Mouse (Mus musculus): Measurements from ENCODE around the gene Aurka. TPM values are rescaled to one million over a fixed set of nuclear protein-coding genes. Genes with fewer than 3 reads are reported as not detected.

Gene Aurka
- polyA plus RNA-seq (2012; rRNA removed), result 32.2 and 41.6 TPM in 2 replicates

DNA sequence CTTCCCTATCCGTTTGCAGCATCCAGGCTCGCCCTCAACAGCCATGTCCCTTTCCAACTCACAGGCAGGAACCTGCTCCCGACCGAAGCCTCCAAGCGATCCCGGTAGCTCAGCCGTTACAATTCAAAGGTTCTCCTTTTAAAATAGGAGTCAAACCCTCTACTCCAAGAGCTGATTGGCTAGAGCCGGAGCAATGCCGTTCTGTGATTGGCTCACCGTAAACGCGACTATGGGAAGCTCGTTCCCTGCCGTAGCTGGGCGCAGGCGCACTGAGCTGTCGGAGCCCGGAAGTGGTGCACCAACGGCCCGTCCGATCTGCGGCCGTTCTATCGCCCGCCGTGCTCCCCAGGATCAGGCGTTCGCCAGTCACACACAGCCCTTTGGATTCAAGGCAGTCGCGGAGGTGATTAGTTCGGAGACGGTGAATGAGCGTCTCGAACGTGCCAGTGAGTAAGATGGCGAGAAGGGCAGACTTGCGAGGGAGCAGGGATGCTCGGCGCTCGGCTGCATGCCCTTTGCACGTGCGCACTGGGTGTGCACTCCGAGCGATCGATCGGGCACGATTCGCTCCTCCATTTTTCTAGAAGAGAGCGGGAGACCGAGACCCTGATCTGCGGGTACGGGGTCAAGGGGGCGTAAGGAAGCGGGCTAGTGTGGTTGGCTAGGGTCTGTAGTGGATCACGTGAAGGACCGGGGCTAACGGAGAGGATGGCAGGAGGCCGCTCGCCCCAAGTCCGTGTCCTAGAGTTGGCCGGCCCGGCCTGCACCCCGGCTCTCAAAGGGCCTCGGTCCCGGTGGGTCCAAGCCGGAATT is at the start of gene Aurka, which contains the start of gene Cstf1:
Gene Aurka, minus strand, starts transcription at position 125 of the 813 bp plus-strand sequence.
Gene Cstf1, plus strand, starts transcription at position 271 of the 813 bp plus-strand sequence.

DNA sequence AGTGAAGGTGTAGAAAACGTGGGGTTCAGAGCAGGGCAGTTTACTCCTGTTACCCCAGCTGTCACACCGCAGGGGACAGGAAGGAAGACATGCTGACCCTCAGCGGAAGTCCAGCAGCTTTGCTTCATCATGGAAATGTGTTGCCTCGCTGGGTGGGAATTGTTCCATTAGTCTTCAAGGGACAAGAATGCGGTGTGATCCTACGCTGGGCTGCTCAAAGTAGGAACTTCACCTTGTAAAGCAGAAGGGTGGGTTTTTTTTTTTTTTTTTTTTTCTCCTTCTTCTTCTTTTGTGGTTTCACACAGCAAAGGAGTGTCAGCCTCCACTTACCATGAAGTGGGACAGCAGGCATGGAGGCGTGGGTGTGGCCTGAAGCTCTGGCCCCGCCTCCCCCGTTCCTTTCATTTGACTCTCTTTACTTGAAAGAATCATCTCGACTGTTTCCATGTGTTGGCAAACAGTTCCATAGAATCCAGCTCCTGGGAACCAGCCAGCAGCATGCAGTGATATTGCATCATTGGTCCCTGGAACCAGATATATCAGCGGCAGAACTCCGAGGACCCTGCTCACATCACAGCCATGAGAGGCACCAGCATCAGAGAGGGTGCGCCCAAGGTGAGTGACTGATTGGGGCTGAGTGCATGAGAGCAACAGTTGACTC is 23.2 kb upstream of the Aurka start, which contains the start of gene Cass4:
Gene Cass4, plus strand, starts transcription at position 404 of the 661 bp plus-strand sequence.

DNA sequence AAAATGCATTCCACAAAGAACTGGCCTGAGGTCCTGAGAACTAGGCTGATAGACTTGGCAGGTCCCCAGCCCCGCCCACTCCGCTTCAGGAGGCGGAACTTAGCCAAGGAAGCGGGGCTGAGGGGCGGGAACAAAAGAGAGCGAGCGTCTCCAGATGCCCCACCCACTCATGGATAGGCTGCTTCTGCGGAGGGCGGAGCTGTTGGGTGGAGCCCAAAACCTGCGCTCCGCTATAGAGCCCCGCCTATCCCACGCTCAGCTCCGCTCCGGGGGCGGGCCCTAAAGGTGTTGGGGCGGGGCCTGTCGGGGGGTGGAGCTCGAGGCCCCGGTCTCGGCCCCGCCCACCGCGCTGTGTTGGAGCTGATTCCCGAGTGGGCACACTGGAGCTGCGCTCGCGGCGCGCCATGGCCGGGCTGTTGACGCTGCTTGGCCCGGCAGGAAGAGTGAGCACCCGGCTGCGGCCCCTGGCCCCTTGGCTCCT is 25.0 kb downstream of the Aurka start, which contains the start of gene Fam210b:
Gene Fam210b, plus strand, starts transcription at position 308 of the 481 bp plus-strand sequence.

Other genes starting within 250 kb of the Aurka start
- gene Mc3r, start 122.0 kb downstream of the Aurka start, polyA plus RNA-seq (2012; rRNA removed), result 0.16 and 0.19 TPM in 2 replicates
- 19.7 and 29.5 TPM in 2 replicates for gene Fam210b, start 25.0 kb downstream of the Aurka start, polyA plus RNA-seq (2012; rRNA removed)
- 40.4 and 43.0 TPM in 2 replicates for gene Cstf1, start 146 bp upstream of the Aurka start, polyA plus RNA-seq (2012; rRNA removed)
- 0.09 and 0.19 TPM in 2 replicates for gene Cass4, start 23.3 kb upstream of the Aurka start, polyA plus RNA-seq (2012; rRNA removed)
- gene Rtf2, start 70.0 kb upstream of the Aurka start, polyA plus RNA-seq (2012; rRNA removed), result 64.2 and 67.5 TPM in 2 replicates
- gene Gcnt7, start 88.1 kb upstream of the Aurka start, polyA plus RNA-seq (2012; rRNA removed), result not detected in 2 replicates
- gene Fam209, start 102.0 kb upstream of the Aurka start, polyA plus RNA-seq (2012; rRNA removed), result 0.86 and 0.98 TPM in 2 replicates
- gene Tfap2c, start 179.1 kb upstream of the Aurka start, polyA plus RNA-seq (2012; rRNA removed), result 10.8 and 19.0 TPM in 2 replicates

Data from central nervous system, embryonic 14 days (tissue).